Mouse (Mus musculus): Measurements from ENCODE around the gene D330045A20Rik. TPM values are rescaled to one million over a fixed set of nuclear protein-coding genes. Genes with fewer than 3 reads are reported as not detected.

The D330045A20Rik gene
- polyA plus RNA-seq, 1 experiment = 0.05 TPM

GRCm38 (mm10) chrX:139482083-139482482, 1.9 kb downstream of the D330045A20Rik start:
- Histone ChIP-seq H3K27me3 (ENCODE audit: control insufficient read depth, insufficient read depth, insufficient read length) (no peaks in the 10 kb centered on the region), H3K36me3 (ENCODE audit: control insufficient read depth, insufficient read depth) (no peaks in the 10 kb centered on the region), H3K79me2 (ENCODE audit: control insufficient read depth, insufficient read depth) (no peaks in the 10 kb centered on the region), H3K4me3 (no peak overlapping the region), H3K4me2 (ENCODE audit: low read depth) (no peak overlapping the region), H3ac (ENCODE audit: control insufficient read depth, insufficient read length) (no peak overlapping the region)
- TF ChIP-seq SRF (IDR thresholded peaks at IDR 0.05; ENCODE audit: control insufficient read depth, insufficient read length, low read depth) (no peak), TCF12 (IDR thresholded peaks at IDR 0.05; ENCODE audit: insufficient read depth, poor library complexity, severe bottlenecking) (no peak), MYOG (IDR thresholded peaks at IDR 0.05; ENCODE audit: control insufficient read depth in 1 of 3, insufficient read depth in 1 of 3, insufficient read length in 2 of 3, low read depth in 2 of 3) (no peak), POLR2A (IDR thresholded peaks at IDR 0.05; ENCODE audit: insufficient read length, low read depth) (no peak), CEBPB (IDR thresholded peaks at IDR 0.05; ENCODE audit: insufficient read depth, poor library complexity, severe bottlenecking) (no peak), REST (IDR thresholded peaks at IDR 0.05; ENCODE audit: insufficient read depth, insufficient read length) (no peak), POLR2AphosphoS2 (IDR thresholded peaks at IDR 0.05; ENCODE audit: insufficient read length, low read depth) (no peak), TCF3 (IDR thresholded peaks at IDR 0.05; ENCODE audit: insufficient read length, low read depth) (no peak)

DNA sequence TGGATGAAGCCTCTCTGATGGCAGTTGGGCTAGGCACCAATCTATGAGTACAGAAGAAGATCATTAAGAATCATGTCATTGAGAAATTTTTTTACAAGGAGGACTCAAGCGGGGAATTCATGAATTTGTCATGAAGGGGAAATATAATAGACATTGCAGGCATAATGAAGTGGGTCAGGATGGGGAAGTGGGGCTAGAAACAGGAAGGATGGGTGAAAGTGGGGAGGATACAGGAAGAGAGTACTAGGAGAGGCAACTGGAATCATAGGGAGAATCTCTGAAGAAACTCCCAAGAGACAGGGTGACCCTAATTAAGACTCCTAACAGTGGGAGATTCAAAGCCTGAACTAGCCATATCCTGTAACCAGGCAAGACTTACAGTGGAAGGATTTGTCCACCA, 4.8 kb downstream of the D330045A20Rik start:
- TF ChIP-seq MYOG (IDR thresholded peaks at IDR 0.05; ENCODE audit: control insufficient read depth in 1 of 3, insufficient read depth in 1 of 3, insufficient read length in 2 of 3, low read depth in 2 of 3) (no peak), POLR2AphosphoS2 (IDR thresholded peaks at IDR 0.05; ENCODE audit: insufficient read length, low read depth) (no peak), TCF3 (IDR thresholded peaks at IDR 0.05; ENCODE audit: insufficient read length, low read depth) (no peak), SRF (IDR thresholded peaks at IDR 0.05; ENCODE audit: control insufficient read depth, insufficient read length, low read depth) (no peak), MYOD1 (IDR thresholded peaks at IDR 0.05; ENCODE audit: control insufficient read depth in 1 of 3, insufficient read length in 2 of 3, low read depth in 2 of 3) (no peak), POLR2A (IDR thresholded peaks at IDR 0.05; ENCODE audit: insufficient read length, low read depth) (no peak), REST (IDR thresholded peaks at IDR 0.05; ENCODE audit: insufficient read depth, insufficient read length) (no peak), CEBPB (IDR thresholded peaks at IDR 0.05; ENCODE audit: insufficient read depth, poor library complexity, severe bottlenecking) (no peak), USF1 (IDR thresholded peaks at IDR 0.05; ENCODE audit: low read depth) (no peak), TCF12 (IDR thresholded peaks at IDR 0.05; ENCODE audit: insufficient read depth, poor library complexity, severe bottlenecking) (no peak), E2F4 (IDR thresholded peaks at IDR 0.05; ENCODE audit: insufficient read depth) (no peak), MAX (IDR thresholded peaks at IDR 0.05; ENCODE audit: low read depth) (no peak)
- Histone ChIP-seq H3K4me3 (no peak overlapping the region), H3K4me2 (ENCODE audit: low read depth) (no peak overlapping the region), H3ac (ENCODE audit: control insufficient read depth, insufficient read length) (no peak overlapping the region), H3K27me3 (ENCODE audit: control insufficient read depth, insufficient read depth, insufficient read length) (no peaks in the 10 kb centered on the region), H3K79me2 (ENCODE audit: control insufficient read depth, insufficient read depth) (no peaks in the 10 kb centered on the region), H3K36me3 (ENCODE audit: control insufficient read depth, insufficient read depth) (no peaks in the 10 kb centered on the region)

GRCm38 (mm10) chrX:139516156-139516555, 36.0 kb downstream of the D330045A20Rik start:
- no peak overlapping the region for H3K4me3 ChIP-seq
- H3K27me3 ChIP-seq (ENCODE audit: control insufficient read depth, insufficient read depth, insufficient read length) = no peaks in the 10 kb centered on the region
- no peak overlapping the region for H3ac ChIP-seq (ENCODE audit: control insufficient read depth, insufficient read length)
- TF ChIP-seq E2F4 (IDR thresholded peaks at IDR 0.05; ENCODE audit: insufficient read depth) (no peak), REST (IDR thresholded peaks at IDR 0.05; ENCODE audit: insufficient read depth, insufficient read length) (no peak), TCF12 (IDR thresholded peaks at IDR 0.05; ENCODE audit: insufficient read depth, poor library complexity, severe bottlenecking) (no peak), POLR2AphosphoS2 (IDR thresholded peaks at IDR 0.05; ENCODE audit: insufficient read length, low read depth) (no peak), MYOG (IDR thresholded peaks at IDR 0.05; ENCODE audit: control insufficient read depth in 1 of 3, insufficient read depth in 1 of 3, insufficient read length in 2 of 3, low read depth in 2 of 3) (no peak), USF1 (IDR thresholded peaks at IDR 0.05; ENCODE audit: low read depth) (no peak), CEBPB (IDR thresholded peaks at IDR 0.05; ENCODE audit: insufficient read depth, poor library complexity, severe bottlenecking) (no peak), MAX (IDR thresholded peaks at IDR 0.05; ENCODE audit: low read depth) (no peak), SRF (IDR thresholded peaks at IDR 0.05; ENCODE audit: control insufficient read depth, insufficient read length, low read depth) (no peak), POLR2A (IDR thresholded peaks at IDR 0.05; ENCODE audit: insufficient read length, low read depth) (no peak), MYOD1 (IDR thresholded peaks at IDR 0.05; ENCODE audit: control insufficient read depth in 1 of 3, insufficient read length in 2 of 3, low read depth in 2 of 3) (no peak), TCF3 (IDR thresholded peaks at IDR 0.05; ENCODE audit: insufficient read length, low read depth) (no peak)
- H3K4me2 ChIP-seq (ENCODE audit: low read depth) = no peak overlapping the region
- H3K79me2 ChIP-seq (ENCODE audit: control insufficient read depth, insufficient read depth) = no peaks in the 10 kb centered on the region
- H3K36me3 ChIP-seq (ENCODE audit: control insufficient read depth, insufficient read depth) = no peaks in the 10 kb centered on the region

- Histone ChIP-seq H3K36me3 (ENCODE audit: control insufficient read depth, insufficient read depth) (no peaks in the 10 kb centered on the region), H3K4me2 (ENCODE audit: low read depth) (no peak overlapping the region), H3K4me3 (no peak overlapping the region), H3K27me3 (ENCODE audit: control insufficient read depth, insufficient read depth, insufficient read length) (no peaks in the 10 kb centered on the region), H3ac (ENCODE audit: control insufficient read depth, insufficient read length) (no peak overlapping the region), H3K79me2 (ENCODE audit: control insufficient read depth, insufficient read depth) (no peaks in the 10 kb centered on the region)
- TF ChIP-seq REST (IDR thresholded peaks at IDR 0.05; ENCODE audit: insufficient read depth, insufficient read length) (no peak), TCF3 (IDR thresholded peaks at IDR 0.05; ENCODE audit: insufficient read length, low read depth) (no peak), MYOD1 (IDR thresholded peaks at IDR 0.05; ENCODE audit: control insufficient read depth in 1 of 3, insufficient read length in 2 of 3, low read depth in 2 of 3) (no peak), E2F4 (IDR thresholded peaks at IDR 0.05; ENCODE audit: insufficient read depth) (no peak)
Measured at GRCm38 (mm10) chrX:139519251-139519650, 39.1 kb downstream of the D330045A20Rik start.
